Mouse (Mus musculus): ENCODE measurements around the gene Gstm3.
"Not testable (repeated sequence)": the region's sequence is repeated elsewhere in the genome, so short reads cannot be mapped to it uniquely, and the experiment has no call there.

Gene Gstm3

DNA sequence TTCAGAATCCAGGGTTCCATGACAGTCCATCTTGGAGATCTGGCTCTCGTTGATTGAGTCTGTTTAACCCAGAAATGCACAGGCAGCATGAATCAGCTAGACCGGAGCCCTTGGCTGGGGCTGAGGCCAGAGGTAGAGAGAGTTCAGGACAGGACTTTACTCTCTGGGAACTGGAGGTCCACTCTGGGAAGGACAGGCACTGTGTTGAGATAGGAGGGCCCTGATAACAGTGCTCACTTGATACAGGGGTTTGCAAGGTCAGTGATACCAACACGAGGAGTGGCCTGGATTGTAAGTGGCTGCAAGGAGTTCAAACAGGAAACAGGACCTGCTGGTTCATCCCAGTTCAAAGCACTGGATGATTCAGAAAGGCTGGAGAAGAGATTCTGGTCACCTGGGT, 8.6 kb upstream of the Gstm3 start:
- DNase-seq (ENCODE audit: extremely low read depth, insufficient read length, low spot score): no peak

DNA sequence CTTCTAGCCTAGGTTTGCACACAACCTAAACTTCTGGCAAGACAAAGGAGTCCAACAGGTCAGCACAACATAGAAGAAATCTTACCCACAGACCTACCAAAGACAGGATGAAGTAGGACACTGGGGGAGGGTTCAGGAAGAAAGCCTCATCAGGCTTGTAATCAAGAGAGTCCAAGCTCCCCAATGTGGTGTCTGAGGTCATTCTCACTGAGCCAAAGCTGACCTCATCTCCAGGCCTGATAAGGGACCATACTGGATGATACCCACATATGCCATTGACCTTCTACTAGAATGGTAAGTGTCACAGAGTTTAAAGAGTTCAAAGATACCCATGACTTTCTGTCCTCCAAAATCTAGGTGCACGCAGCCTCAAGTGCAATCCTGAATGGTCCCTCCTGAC, 5.2 kb upstream of the Gstm3 start:
- DNase-seq (ENCODE audit: extremely low read depth, insufficient read length, low spot score): no peak

DNA sequence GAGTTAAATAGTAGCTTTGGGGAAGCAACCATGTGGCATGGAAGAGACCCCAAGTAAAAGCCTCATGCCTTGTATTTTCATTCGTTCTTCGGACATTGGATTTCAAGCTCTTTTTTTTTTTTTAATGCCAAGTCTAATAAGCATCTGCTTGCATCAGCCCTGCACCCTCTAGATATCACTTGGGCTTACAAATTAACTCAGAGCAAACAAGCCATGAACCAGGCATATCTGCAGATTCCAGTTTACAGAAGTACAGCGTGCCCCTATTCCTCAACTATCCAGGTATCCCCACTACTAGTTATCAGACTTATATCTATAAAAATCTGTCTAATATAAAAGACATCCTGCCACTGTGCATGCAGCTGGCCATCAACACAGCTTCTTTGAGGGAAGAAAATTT, 3.0 kb upstream of the Gstm3 start:
- DNase-seq (ENCODE audit: extremely low read depth, insufficient read length, low spot score): no peak

DNA sequence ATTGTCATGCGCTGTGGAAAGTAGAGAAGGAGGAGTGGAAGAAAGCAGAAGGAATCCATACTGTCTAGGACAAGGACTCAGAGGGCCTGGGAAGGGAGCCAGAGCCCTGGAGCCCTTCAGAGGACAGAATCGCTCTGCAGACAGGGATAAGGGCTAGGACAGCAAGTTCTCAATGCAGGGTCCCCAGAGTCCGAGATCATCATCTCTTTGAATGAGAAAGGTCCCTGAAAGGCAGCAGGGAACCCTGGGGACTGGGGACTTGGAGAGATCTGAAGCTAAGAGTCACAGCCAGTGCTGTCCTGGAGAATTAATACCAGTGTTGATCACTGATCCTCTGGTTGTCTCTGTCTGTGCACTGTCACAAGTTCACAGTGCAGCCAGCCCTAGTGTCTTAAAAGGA, 2.0 kb upstream of the Gstm3 start:
- not testable (repeated sequence) for DNase-seq (ENCODE audit: extremely low read depth, insufficient read length, low spot score)

DNA sequence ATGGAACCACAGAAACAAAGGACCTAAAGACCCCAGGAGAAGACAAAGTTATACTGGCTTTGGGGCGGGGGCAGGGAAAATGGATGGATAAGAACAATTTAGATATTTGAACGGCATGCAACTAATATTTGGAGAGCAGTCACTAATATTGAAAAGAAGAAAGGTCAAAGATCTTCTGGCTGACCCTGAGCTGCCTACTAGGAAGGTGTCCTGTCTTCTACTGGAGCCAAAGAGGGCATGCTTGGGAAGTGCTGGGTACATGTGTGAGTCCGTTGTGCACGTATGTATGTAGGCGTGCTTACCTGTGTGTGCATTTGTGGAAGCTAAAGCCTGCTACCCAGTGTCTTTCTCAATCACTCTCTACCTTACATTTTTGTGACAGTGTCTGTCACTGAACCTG, 2.5 kb downstream of the Gstm3 start:
- DNase-seq (ENCODE audit: extremely low read depth, insufficient read length, low spot score): no peak

DNA sequence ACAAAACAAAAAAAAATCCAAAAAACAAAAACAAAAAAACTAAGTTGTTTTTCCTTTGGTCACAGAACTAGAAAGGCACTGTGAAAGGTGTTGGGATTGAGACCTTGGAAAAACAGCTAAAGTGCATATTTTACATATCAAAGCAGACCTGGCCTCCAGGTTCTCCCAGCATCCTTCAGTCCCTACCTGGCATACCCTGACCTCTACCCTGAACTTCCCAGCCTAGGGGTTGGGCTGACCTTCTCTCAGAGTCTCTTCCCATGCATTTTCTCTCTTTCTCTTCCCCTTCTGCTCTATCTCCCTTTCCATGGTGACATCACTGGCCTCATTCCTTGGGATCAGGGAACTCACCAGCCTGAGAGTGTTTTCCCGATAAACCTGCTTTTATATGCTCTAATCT, 3.5 kb downstream of the Gstm3 start:
- DNase-seq (ENCODE audit: extremely low read depth, insufficient read length, low spot score): no peak

DNA sequence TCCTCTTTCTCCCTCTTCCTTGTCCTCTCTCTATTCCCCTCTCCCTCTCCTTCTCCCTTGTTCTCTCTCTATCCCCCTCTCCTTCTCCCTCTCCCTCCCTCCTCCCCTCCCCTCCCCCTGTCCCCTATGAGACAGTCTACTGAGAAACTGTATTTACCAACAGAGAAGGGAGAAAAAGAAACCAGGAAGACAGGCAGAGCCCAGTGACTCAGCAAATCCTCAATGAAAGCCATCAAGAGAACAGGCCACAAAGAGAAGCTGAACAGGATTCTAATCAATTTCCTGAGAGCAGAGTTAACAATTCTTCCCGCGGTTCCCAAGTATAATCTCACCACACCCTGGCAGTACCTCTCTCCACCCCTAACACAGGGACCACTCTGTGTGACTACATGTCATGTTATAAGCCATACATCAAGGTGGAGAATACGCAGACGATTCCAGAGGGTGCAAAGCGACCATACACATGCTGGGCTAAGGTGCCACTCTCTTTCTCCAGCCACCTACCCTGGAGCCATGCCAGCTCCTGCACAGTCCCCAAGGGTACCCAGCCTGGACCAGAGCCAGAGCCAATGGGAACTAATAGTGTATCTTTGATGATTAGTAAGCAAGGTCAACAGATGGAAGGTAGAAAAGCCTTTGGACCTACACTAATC, 4.3 kb downstream of the Gstm3 start:
- DNase-seq (ENCODE audit: extremely low read depth, insufficient read length, low spot score): peak; percentile 20

DNA sequence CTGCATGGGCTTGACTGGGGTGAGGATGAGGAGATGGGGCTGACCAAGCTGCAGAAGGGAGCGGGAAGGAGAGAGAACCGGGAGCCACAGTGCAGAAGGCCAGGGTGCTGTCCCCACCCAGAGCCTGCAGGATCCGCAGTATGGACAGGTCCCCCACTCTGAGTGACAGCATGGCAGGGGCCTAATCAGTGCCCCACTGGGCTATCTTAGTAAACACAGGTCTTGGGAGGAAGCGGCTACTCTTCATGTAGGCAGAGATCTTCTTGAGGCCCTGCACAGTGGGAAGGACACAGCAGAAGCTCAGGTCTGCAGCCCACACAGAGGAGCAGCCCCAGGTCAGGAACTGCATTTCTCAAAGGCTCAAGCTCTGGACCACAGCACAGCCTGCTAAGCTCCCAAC, 5.1 kb downstream of the Gstm3 start:
- DNase-seq (ENCODE audit: extremely low read depth, insufficient read length, low spot score): no peak

DNA sequence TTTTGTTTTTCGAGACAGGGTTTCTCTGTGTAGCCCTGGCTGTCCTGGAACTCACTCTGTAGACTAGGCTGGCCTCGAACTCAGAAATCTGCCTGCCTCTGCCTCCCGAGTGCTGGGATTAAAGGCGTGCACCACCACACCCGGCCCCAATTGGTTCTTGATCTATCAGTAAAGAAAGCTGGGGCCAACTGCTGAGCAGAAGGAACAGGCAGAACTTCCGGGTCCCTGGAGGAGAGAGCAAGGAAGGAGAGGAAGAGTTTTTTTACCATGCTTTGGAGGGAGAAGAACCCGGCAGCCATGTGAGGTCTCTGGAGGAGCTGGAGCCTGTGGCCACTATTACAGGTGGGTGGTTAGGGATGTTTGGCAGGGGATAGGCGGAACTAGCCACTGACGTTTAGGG, 13.8 kb downstream of the Gstm3 start:
- not testable (repeated sequence) for DNase-seq (ENCODE audit: extremely low read depth, insufficient read length, low spot score)

DNA sequence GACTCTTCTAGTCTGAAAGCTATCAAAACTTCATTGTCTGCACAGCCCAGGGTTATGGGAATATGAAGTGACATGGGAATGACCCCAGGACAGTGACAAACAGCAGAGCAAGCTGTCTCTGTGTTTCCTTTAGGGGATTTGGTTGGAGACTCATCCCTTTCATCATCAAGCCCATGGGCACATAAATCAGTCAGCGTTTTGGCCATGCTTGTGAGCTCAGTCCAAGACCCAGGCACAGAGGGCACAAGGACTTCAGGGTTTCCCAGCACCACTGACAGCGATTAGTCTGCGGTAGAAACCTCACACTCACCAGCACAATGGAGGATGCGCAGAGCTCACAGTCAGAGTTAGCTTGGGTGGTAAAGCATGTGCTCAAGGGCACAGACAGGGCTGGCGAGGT, 15.2 kb downstream of the Gstm3 start:
- DNase-seq (ENCODE audit: extremely low read depth, insufficient read length, low spot score): no peak

DNA sequence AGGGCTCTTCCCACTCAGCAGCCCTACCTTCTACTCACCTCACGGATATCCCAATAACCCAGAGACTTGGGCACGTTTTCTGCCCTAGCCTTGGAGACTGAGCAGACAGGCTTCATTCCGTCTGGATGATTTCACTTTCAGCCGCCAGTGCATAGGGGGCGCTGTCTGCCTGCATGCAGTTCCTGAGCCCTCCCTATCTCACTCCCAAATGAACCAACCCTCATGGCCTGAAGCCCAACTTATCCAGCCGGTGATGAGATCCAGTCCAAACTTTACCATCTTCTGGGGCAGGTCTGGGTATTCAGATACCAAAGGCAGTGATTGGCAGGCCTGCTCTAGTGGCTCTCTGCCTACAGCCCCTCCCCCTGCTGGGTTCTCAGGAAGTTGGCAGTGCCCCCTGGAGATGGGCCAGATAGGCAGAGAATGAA, 15.7 kb downstream of the Gstm3 start:
- peak; percentile 64 for DNase-seq (ENCODE audit: extremely low read depth, insufficient read length, low spot score)

DNA sequence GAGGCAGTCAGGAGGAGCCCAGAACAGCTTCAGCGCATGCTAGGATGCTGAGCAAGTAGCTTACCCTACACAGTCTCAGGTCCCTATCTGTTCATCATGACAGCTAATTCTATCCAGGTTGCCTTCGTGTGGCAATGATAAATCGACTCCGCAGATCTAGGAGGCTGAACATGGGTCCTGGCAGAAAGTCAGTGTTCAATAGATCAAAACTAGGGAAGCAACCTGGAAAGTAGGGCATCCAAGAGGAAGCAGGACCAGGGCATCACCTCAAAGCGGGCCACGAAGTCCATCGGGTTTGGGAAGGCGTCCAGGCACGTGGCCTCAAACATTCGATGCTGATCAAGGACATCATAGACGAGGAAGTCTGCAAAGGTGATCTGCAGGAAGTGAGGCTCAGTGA, 18.6 kb downstream of the Gstm3 start:
- DNase-seq (ENCODE audit: extremely low read depth, insufficient read length, low spot score): no peak

DNA sequence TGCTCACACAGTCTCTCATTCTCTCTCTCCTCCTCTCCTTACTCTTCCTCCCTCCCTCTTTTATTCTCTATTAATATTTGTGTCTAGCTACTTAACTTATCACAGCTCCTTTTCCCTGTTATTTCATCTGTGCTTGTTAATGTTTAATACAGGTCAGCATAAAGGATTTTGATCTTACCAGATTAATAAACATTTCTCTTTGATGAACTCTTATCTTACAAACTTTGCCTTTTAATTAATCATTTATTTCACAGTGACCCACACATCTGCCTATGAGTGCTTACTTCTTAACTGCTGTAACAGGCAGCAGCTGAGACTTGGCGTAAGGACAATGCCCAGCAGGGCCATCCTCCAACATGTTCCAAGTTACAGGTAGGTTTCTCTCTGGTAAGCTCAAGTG, 19.6 kb downstream of the Gstm3 start:
- DNase-seq (ENCODE audit: extremely low read depth, insufficient read length, low spot score): not testable (repeated sequence)

DNA sequence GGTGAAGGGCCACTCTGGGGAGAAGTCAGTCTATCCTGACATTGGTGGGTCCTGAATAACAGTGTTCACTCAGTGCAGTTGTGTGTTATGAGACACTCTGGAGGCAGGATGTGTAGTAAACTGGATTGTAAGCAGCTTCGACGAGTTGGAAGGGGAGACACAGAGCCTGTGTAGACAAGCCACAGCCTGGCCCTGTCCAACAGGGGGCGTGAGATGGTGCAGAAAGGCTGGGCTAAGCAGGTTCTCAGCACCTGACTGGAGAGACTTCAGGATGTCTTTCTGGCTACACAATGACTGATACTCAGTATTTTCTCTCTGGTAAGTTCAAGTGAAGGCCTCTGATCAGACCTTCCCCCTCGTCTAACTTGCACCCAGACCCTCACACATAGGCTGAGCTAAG, 23.4 kb downstream of the Gstm3 start:
- no peak for DNase-seq (ENCODE audit: extremely low read depth, insufficient read length, low spot score)

DNA sequence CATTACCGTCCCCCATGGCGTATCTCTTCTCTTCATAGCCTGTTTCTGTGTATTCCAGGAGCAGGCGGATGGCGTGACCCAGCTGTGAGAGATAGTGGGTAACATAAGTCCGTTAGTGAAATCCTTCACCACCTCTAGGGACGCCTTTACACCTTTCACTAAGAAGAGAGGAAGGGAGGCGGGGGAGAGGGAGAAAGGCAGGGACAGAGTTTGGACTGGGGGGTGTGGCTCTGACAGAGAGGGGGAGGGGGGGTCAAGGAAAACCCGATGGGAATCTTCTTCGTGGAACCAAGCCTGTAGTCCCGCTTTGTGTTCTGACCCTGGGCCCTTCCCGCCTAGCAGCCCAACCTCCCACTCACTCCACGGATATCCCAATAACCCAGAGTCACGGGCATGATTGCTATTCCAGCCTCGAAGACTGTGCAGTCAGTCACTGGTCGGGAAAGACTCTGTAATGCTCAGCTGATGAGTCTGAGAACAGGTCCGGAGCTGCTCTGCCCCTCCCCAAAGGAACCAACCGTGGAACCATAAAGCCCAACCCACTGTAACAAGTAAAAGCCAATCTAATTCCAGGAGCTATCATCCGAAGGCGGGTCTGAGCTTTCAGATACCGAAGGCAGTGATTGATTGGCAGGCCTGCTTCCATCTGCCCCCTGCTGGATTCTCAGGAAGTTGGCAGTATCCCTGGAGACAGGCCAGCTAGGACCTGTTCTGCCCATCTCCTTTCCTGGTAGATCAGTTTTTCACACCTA, 25.7 kb downstream of the Gstm3 start, which contains the start of gene Gstm6:
Gene Gstm6 (minus strand): TSS at position 511 of the 752 bp plus-strand sequence.
- DNase-seq (ENCODE audit: extremely low read depth, insufficient read length, low spot score): no peak

DNA sequence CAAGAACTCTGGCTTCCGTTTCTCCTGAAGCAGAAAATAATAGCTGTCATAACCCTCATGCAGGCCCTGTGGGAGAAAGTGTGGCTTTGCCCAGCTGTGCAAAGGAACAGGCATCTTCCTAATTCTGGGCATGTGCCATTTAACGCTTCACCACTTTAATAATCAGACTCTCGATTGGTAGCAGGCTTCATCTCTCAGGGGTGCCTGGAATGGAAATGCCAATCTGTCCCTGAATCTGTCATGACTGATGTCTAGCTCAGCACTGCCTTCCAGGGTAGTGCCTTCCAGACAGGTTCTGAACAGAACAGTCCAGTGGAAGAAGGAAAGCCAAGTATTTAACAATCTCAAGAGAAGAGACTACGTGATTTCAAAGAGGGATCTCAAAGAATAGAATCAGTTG, 27.8 kb downstream of the Gstm3 start:
- DNase-seq (ENCODE audit: extremely low read depth, insufficient read length, low spot score): no peak

DNA sequence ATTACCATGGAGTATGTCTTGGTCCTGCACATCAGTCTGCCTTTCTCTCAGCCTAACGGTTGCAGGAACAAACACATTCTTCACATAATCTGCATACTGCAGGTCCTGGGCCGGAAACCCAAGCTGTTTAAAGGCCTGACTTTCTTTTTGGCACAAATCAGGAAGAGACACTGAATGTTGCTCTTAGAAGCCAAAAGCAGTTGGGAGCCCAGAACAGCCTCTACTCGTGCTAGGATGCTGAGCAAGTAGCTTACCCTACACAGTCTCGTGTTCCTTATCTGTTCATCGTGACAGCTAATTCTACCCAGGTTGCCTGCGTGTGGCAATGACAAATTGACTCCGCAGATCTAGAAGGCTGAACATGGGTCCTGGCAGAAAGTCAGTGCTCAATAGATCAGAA, 28.6 kb downstream of the Gstm3 start:
- no peak for DNase-seq (ENCODE audit: extremely low read depth, insufficient read length, low spot score)

DNA sequence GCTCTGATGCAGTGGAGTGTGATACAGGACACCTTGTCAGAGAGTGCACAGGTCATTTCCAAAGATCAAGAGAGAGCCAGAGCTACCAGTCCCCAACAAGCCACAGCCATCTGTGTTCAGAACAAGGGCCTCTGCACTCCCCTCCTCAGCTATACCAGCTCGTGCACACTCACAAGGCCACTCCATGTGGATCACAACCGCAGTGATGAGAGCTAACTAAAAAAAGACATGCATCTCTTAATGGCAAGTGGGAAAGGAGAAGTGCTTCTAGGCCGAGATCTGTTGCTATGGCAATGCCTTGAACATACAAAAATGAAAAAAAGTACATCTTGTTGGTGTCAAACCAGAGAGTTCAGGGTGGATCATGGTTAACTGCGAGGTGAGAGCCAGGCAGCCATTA, 29.3 kb downstream of the Gstm3 start:
- DNase-seq (ENCODE audit: extremely low read depth, insufficient read length, low spot score): no peak

DNA sequence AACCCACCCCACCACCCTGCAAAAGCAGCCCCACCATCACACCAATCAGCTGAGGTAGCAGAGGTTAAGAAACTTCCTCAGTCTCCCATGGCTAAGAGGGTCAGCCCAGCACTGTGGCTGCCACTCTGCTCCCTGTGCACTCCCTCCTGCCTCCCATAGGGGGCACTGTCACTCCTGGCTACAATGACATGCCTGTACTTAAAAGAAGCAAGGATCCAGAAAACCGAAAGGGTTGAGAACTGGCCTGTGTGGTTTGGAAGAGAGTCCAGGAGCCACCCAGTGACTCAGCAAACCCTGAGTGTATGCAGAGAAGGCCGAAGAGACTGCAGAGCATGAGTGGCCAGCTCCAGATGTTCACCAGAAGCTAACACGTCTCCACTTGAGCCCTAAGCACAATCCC, 29.7 kb downstream of the Gstm3 start:
- peak; percentile 81 for DNase-seq (ENCODE audit: extremely low read depth, insufficient read length, low spot score)

DNA sequence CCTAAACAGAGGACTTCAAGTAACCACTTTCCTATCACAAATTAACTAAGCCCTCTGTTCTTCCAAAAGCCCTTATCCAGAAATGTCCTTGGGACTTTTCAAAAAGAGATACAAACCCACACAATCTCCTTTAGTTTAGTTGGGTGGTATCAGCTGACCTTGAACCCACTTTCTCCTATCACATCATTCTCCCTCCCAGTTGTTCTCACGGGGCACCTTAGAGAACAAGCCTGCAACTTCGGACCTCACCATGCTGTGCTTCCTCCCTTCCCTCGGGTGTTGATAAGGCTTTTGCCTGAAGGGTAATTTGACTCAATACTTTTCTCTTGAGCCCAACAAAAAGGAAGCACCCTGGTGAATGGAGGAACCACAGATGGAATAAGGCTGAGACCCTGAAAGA, 33.2 kb downstream of the Gstm3 start:
- no peak for DNase-seq (ENCODE audit: extremely low read depth, insufficient read length, low spot score)

DNA sequence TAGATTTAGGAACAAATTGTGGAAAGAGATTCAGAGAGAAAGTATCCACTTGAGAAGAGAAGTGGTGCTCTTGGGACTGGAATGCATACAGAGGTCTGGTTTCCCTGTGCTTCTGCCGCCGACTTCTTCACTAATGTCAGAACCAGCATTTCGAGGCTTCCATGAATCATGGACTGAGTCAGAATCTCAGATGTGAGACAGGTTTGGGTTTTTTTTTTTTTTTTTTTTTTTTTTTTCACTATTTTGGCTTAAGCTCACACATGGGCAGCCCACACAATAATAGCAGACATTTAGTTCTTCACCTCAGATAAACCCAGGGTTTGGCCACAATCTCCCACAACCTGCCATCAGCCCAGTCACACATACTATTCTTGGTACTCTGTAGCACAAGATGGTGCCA, 33.8 kb downstream of the Gstm3 start:
- no peak for DNase-seq (ENCODE audit: extremely low read depth, insufficient read length, low spot score)

DNA sequence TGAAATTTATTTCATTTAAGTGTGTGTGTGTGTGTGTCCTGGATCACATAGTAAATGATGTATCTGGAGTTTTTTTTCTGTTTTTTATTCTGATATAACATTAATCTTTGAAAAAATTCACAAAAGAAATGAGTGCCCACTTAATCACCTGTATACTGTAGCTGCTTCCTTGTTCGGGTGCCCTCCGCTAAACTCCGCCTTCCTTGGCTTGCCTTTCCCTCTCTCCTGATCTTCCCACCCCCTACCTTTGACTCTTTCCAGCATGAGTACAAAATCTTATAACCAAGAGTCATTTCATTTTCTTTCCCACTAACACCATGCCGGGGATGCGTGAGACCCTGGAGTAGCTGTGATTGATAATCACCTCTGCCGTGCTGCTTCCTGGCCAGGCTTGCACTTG, 37.0 kb downstream of the Gstm3 start:
- DNase-seq (ENCODE audit: extremely low read depth, insufficient read length, low spot score): no peak

Data from 3134 (cell line).